Mouse (Mus musculus) E14TG2a.4 (cell line): ENCODE data around the gene Gabrb1.
"Not testable (repeated sequence)": the region's sequence is repeated elsewhere in the genome, so short reads cannot be mapped to it uniquely, and the experiment has no call there.

ENCODE experiments used
- H3K27me3 ChIP-seq: 2 replicates; pipeline ENCODE4 v1.6.1; 2014; ENCODE audit warnings: low read length, control low read depth; ENCODE audit not compliant: insufficient read depth
- H3K36me3 ChIP-seq: 2 replicates; pipeline ENCODE4 v1.6.1; 2014; ENCODE audit warnings: low read length, control low read depth; ENCODE audit not compliant: insufficient read depth
- H3K4me1 ChIP-seq: replicated peaks from 2 replicates; pipeline ENCODE4 v1.6.1; 2014; ENCODE audit warnings: low read depth, low read length, control low read depth
- H3K4me3 ChIP-seq: replicated peaks from 2 replicates; pipeline ENCODE4 v1.5.1; 2014; ENCODE audit warnings: mild to moderate bottlenecking, low read length
- H3K9me3 ChIP-seq: 2 replicates; pipeline ENCODE4 v1.6.1; 2014; ENCODE audit warnings: low read length, control low read depth
- CTCF ChIP-seq: conservative IDR thresholded peaks from 2 replicates; pipeline ENCODE4 v1.5.1; 2014; ENCODE audit warnings: low read length
- NANOG ChIP-seq: IDR thresholded peaks from 2 replicates; pipeline ENCODE4 v1.6.1; 2014; ENCODE audit warnings: borderline replicate concordance, low read length, mixed read lengths
- POU5F1 ChIP-seq: IDR thresholded peaks from 2 replicates; pipeline ENCODE4 v1.6.1; 2014; ENCODE audit warnings: low read length, borderline replicate concordance

The Gabrb1 gene

GRCm38 (mm10) chr5:72155686-72156085 lies 497.8 kb downstream of the Gabrb1 start:
- peak; percentile 24 for TF ChIP-seq CTCF
- not testable (repeated sequence) for H3K4me3 ChIP-seq

DNA sequence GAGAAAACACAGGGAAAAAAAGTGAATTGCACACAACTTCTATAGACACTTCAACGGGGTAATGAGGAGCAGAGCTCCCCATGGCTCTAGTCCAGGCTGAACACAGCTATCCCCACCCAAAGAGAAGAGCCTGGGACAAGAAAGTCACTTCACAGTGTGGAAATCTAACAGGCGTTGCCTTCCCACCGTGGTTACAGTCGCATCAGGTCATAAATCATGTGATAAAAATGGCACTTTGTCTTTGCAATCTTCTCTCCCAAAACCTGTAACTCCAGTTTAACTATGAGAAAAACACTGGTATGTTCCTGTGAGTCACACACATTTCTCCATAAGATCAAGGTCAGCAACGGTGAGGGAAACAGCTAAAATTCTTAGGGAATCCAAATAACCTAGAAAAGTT lies 498.7 kb downstream of the Gabrb1 start:
- Histone ChIP-seq H3K4me3 (no peak overlapping the region), H3K36me3 (peaks cover 48% of the 10 kb centered on the region), H3K4me1 (peaks cover 9% of the 10 kb centered on the region), H3K9me3 (no peaks in the 10 kb centered on the region), H3K27me3 (no peaks in the 10 kb centered on the region)
- TF ChIP-seq POU5F1 (no peak), NANOG (no peak), CTCF (no peak)

More at GRCm38 (mm10) chr5:72155686-72156085, 497.8 kb downstream of the Gabrb1 start:
- H3K9me3 ChIP-seq, H3K4me1 ChIP-seq, H3K27me3 ChIP-seq: not testable (repeated sequence)
- peaks cover 39% of the 10 kb centered on the region for H3K36me3 ChIP-seq

DNA sequence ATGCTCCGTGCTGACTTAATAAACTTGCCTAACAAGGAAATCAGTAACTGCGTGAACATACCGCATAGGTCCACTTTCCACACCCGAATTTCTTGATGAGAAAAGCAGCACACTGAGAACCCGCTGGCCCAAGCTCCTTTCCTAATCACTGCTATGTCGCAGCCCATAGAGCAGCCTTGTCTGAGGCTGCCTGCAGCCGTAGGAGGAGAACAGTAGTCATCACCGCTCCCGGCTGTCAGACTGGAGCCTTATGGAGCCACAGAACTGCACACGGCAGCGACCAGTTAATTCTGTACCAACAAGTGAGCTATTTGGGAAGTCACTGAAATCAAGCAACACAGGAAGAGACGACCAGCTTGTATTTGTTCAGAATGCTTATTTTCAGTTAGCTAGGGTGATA lies 500.8 kb downstream of the Gabrb1 start:
- no peak overlapping the region for H3K4me3 ChIP-seq
- no peaks in the 10 kb centered on the region for H3K27me3 ChIP-seq
- H3K4me1 ChIP-seq: peaks cover 9% of the 10 kb centered on the region
- TF ChIP-seq CTCF (no peak), POU5F1 (no peak), NANOG (no peak)
- peaks cover 68% of the 10 kb centered on the region for H3K36me3 ChIP-seq
- H3K9me3 ChIP-seq: no peaks in the 10 kb centered on the region

DNA sequence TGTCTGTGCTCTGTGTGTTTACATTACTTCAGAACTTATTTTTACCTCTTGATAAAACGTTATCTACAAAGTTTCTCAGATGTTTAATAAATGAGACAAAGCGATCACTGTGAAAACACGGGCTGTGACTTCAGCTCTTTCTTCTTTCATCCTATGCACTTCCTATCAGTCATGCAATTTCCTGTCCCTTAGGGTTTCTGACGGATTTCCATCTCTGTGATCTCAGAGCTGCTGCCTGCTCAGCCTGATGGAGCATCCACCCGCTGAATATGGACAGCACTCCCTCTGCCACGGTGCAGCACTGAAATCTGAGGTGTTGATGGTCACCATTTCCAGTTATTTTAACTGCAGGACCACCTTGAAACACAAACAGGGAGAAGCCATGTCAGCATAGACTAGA lies 501.6 kb downstream of the Gabrb1 start:
- Histone ChIP-seq H3K36me3 (peaks cover 74% of the 10 kb centered on the region), H3K9me3 (no peaks in the 10 kb centered on the region), H3K4me1 (peaks cover 9% of the 10 kb centered on the region), H3K4me3 (no peak overlapping the region), H3K27me3 (no peaks in the 10 kb centered on the region)
- no peak for TF ChIP-seq POU5F1
- no peak for TF ChIP-seq NANOG
- no peak for TF ChIP-seq CTCF

DNA sequence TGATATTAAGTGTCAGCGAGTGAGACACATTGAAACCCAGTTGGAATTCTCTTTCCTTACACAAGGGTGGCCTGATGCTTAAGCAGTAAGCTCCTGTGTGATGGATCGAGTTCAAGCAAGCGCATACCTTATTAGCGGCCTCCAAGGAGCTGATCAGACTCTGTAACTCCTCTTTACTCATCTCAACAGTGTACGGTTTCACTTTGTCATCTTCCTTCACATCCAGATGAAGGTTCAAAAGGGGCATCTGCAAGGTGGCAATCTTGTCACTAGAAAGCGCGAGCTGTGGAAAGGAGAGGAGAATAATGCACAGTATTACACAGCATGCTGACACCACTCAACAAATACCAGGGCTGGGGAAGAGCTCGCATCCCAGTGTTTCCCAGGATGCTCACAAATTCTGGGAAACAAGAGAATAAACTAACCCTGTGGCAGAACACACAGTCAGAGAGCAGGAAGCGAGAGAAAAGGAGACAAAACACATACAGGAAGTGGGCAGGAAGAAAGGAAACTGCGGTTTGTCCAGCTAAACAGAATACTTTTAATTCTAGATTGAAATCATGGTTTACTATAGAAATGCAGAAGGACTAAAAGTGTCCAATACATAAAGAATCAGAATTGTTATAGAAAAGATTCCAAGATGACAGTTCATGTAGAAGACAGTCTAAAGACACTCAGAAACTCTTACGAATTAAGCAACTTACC lies 503.0 kb downstream of the Gabrb1 start:
- Histone ChIP-seq H3K27me3 (no peaks in the 10 kb centered on the region), H3K36me3 (peaks cover 84% of the 10 kb centered on the region), H3K9me3 (no peaks in the 10 kb centered on the region), H3K4me1 (peaks cover 6% of the 10 kb centered on the region), H3K4me3 (no peak overlapping the region)
- no peak for TF ChIP-seq POU5F1

- Histone ChIP-seq H3K27me3 (no peaks in the 10 kb centered on the region), H3K36me3 (peaks cover 76% of the 10 kb centered on the region), H3K9me3 (no peaks in the 10 kb centered on the region), H3K4me1 (peaks cover 10% of the 10 kb centered on the region), H3K4me3 (no peak overlapping the region)
- TF ChIP-seq POU5F1 (no peak), NANOG (no peak), CTCF (no peak)
Measured at GRCm38 (mm10) chr5:72162855-72163254, 504.9 kb downstream of the Gabrb1 start.

GRCm38 (mm10) chr5:72164386-72164785 lies 506.5 kb downstream of the Gabrb1 start:
- H3K27me3 ChIP-seq: no peaks in the 10 kb centered on the region
- H3K9me3 ChIP-seq: no peaks in the 10 kb centered on the region
- TF ChIP-seq CTCF (no peak), POU5F1 (no peak), NANOG (no peak)
- peaks cover 63% of the 10 kb centered on the region for H3K36me3 ChIP-seq
- peaks cover 10% of the 10 kb centered on the region for H3K4me1 ChIP-seq
- H3K4me3 ChIP-seq: no peak overlapping the region

GRCm38 (mm10) chr5:72167594-72168284 lies 509.8 kb downstream of the Gabrb1 start, which contains the start of gene Commd8:
Gene Commd8, minus strand, starts transcription at chr5:72168189.
- Histone ChIP-seq H3K4me1 (peaks cover 10% of the 10 kb centered on the region), H3K4me3 (peak within 1 kb of the TSS; percentile 91), H3K27me3 (no peaks in the 10 kb centered on the region), H3K9me3 (no peaks in the 10 kb centered on the region), H3K36me3 (peaks cover 31% of the 10 kb centered on the region)
- TF ChIP-seq POU5F1 (no peak), NANOG (no peak), CTCF (no peak)

DNA sequence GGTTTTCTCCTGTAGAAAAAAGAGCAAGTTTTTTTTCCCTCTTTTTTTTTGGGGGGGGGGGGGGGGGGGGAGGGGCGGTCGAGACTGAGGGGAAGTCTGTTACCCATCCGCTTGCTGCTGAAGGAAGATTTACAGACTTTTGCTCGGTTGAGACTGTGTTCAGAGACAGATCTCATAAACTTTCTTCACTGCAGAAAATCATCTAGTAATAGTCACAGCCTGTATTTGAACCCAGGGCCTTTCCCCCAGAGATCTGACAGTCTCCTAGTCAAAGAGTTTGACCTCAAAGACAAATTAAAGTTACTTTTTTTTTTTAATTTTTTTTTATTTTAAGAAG lies 510.3 kb downstream of the Gabrb1 start:
- Histone ChIP-seq H3K9me3 (no peaks in the 10 kb centered on the region), H3K36me3 (peaks cover 26% of the 10 kb centered on the region), H3K4me3 (peak overlapping the region; percentile 91; the same call in 1 of the 2 replicates), H3K27me3 (no peaks in the 10 kb centered on the region), H3K4me1 (peaks cover 10% of the 10 kb centered on the region)
- TF ChIP-seq POU5F1: no peak
- no peak for TF ChIP-seq CTCF
- no peak for TF ChIP-seq NANOG
